Mouse (Mus musculus): ENCODE data around the gene Bag2.

DNA sequence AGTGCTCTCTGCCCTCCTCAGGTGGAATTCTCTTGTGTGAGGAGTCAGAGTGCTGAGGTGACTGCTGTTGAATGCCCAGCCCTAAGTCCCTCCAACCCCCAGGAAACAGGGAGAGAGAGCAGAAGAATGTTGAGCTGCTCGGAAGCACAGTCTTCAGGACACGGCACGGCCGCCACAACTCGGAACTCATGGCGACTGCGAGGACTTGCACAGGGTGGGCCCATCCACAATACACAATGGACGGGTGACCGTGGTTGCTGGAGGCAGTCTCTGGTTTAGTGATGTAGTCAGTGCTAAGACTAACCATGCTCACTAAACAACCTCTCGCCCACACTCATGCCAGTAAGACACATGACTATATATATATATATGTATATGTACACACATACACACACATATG is 14.0 kb upstream of the Bag2 start:
- TF ChIP-seq CTCF (IDR thresholded peaks at IDR 0.05; ENCODE audit: control insufficient read depth, insufficient read depth, low read length): no peak
- no peak for TF ChIP-seq POLR2A (IDR thresholded peaks at IDR 0.05; ENCODE audit: borderline replicate concordance, control insufficient read depth, low read depth, low read length)
